Comparison of ENCODE assay signal across 18 mouse cellular contexts in genomic region chr17:31940607-31941006, GRCm38 (mm10).
DNase-seq lines count a peak whose midpoint lies in the region; ATAC-seq and TF ChIP-seq lines count a peak whose summit lies in the region.
"Had no signal": no experiment of that assay in that cellular context is flagged by ENCODE, and none has a peak within 500 bp of the region (broad histone marks: within the 10 kb centered on the region; RNA-seq: fewer than 3 reads in every experiment).

No protein-coding gene starts in this region.

- no peaks in the 10 kb centered on the region for H3K79me2 ChIP-seq in liver, adult 2 months (ENCODE audit: control insufficient read depth, insufficient read depth, low read length)

- H3K27ac ChIP-seq in liver, adult 2 months (replicated peaks; ENCODE audit: insufficient read depth, low read depth, low read length), result peak overlapping the region; percentile 56
- no peak overlapping the region for H3K27ac ChIP-seq in liver, embryonic 12.5 days
- peak overlapping the region; percentile 98 for H3K27ac ChIP-seq in brown adipose tissue, adult 24 weeks (replicated peaks; ENCODE audit: low read depth, low read length)
- peak overlapping the region; percentile 20; the same call in 1 of the 2 replicates for H3K27ac ChIP-seq in heart, embryonic 13.5 days (replicated peaks)
- H3K27ac ChIP-seq: embryonic facial prominence, embryonic 13.5 days; forebrain, embryonic 10.5 days; hindbrain, embryonic 15.5 days; midbrain, embryonic 12.5 days had no signal

- TF ChIP-seq CTCF in liver, adult 2 months (IDR thresholded peaks at IDR 0.05; ENCODE audit: low read depth, low read length), result no peak

- TF ChIP-seq POLR2A in liver, adult 2 months (IDR thresholded peaks at IDR 0.05; ENCODE audit: extremely low read depth, insufficient read depth, low read length), result no peak

- ATAC-seq in liver, embryonic 12.5 days, result no peak
- no peak for ATAC-seq in heart, embryonic 13.5 days (ENCODE audit: extremely low read depth, insufficient number of reproducible peaks, low FRiP score, low TSS enrichment)
- ATAC-seq: intestine, postnatal 0 days had no signal

- H3K9ac ChIP-seq in liver, adult 2 months (ENCODE audit: low read depth, low read length), result no peak overlapping the region
- no peak overlapping the region for H3K9ac ChIP-seq in liver, embryonic 12.5 days
- H3K9ac ChIP-seq in heart, embryonic 13.5 days, result peak overlapping the region; percentile 8; the same call in 1 of the 2 replicates
- H3K9ac ChIP-seq: embryonic facial prominence, embryonic 13.5 days; hindbrain, embryonic 15.5 days; midbrain, embryonic 12.5 days had no signal

- H3K4me3 ChIP-seq in liver, adult 2 months (ENCODE audit: insufficient read depth, low read depth, low read length), result no peak overlapping the region
- H3K4me3 ChIP-seq in liver, embryonic 12.5 days, result no peak overlapping the region
- no peak overlapping the region for H3K4me3 ChIP-seq in brown adipose tissue, adult 24 weeks (ENCODE audit: insufficient read depth, low read depth, low read length)
- no peak overlapping the region for H3K4me3 ChIP-seq in heart, embryonic 13.5 days
- H3K4me3 ChIP-seq: embryonic facial prominence, embryonic 13.5 days; forebrain, embryonic 10.5 days; hindbrain, embryonic 15.5 days; midbrain, embryonic 12.5 days had no signal

- WGBS in liver, adult 2 months, result 20% methylated on average over 4 of the region's 4 CpGs
- WGBS in liver, embryonic 12.5 days (ENCODE audit: insufficient replicate concordance), result 64% methylated on average over 4 of the region's 4 CpGs
- 71% methylated on average over 4 of the region's 4 CpGs for WGBS in heart, embryonic 13.5 days

- peaks cover 24% of the 10 kb centered on the region for H3K4me1 ChIP-seq in liver, adult 2 months (ENCODE audit: control insufficient read depth, insufficient read depth, low read length)
- H3K4me1 ChIP-seq in liver, embryonic 12.5 days, result peaks cover 10% of the 10 kb centered on the region
- H3K4me1 ChIP-seq in brown adipose tissue, adult 24 weeks (ENCODE audit: control insufficient read depth, insufficient read depth, insufficient read length, low read length), result peaks cover 53% of the 10 kb centered on the region
- peaks cover 59% of the 10 kb centered on the region for H3K4me1 ChIP-seq in heart, embryonic 13.5 days
- H3K4me1 ChIP-seq: hindbrain, embryonic 15.5 days; midbrain, embryonic 12.5 days had no signal

- intact Hi-C loops in heart, postnatal 10 days (cut with DNase I), result loop anchor here (5.0 kb wide), 2 partner anchors 82 to 253 kb away; no protein-coding TSS in a partner anchor

- H3K27me3 ChIP-seq in liver, adult 2 months (ENCODE audit: control insufficient read depth, insufficient read depth, low read length), result no peaks in the 10 kb centered on the region
- H3K27me3 ChIP-seq in liver, embryonic 12.5 days (replicated peaks), result no peaks in the 10 kb centered on the region
- H3K27me3 ChIP-seq in heart, embryonic 13.5 days (replicated peaks), result no peaks in the 10 kb centered on the region
- H3K27me3 ChIP-seq: embryonic facial prominence, embryonic 13.5 days; hindbrain, embryonic 15.5 days; midbrain, embryonic 12.5 days had no signal

- H3K9me3 ChIP-seq in liver, embryonic 12.5 days (replicated peaks), result no peaks in the 10 kb centered on the region
- H3K9me3 ChIP-seq in heart, embryonic 13.5 days, result no peaks in the 10 kb centered on the region
- H3K9me3 ChIP-seq: embryonic facial prominence, embryonic 13.5 days; forebrain, embryonic 10.5 days; G1E; hindbrain, embryonic 15.5 days; midbrain, embryonic 12.5 days had no signal

- H3K36me3 ChIP-seq in liver, adult 2 months (ENCODE audit: control insufficient read depth, insufficient read depth, low read length), result no peaks in the 10 kb centered on the region
- no peaks in the 10 kb centered on the region for H3K36me3 ChIP-seq in liver, embryonic 12.5 days
- H3K36me3 ChIP-seq in heart, embryonic 13.5 days, result no peaks in the 10 kb centered on the region
- H3K36me3 ChIP-seq: embryonic facial prominence, embryonic 13.5 days; forebrain, embryonic 10.5 days; G1E; hindbrain, embryonic 15.5 days; midbrain, embryonic 12.5 days had no signal

- H3K4me2 ChIP-seq in liver, embryonic 12.5 days, result no peak overlapping the region
- H3K4me2 ChIP-seq in heart, embryonic 13.5 days, result no peak overlapping the region
- H3K4me2 ChIP-seq: embryonic facial prominence, embryonic 13.5 days; hindbrain, embryonic 15.5 days; liver, embryonic 11.5 days; midbrain, embryonic 12.5 days had no signal

- peak; percentile 67 for DNase-seq in heart, adult 8-10 months (ENCODE audit: low spot score)
- DNase-seq in heart, postnatal 10 days, result no peak
- peak; percentile 98 for DNase-seq in liver, adult 2 months (ENCODE audit: extremely low read depth, low read depth, low spot score)
- no peak for DNase-seq in right cerebral cortex, postnatal 4 days
- DNase-seq: adrenal gland, adult 8-10 months; layer of hippocampus, adult 9-11 months; lung, postnatal 36 days; thymus, adult 18-20 months had no signal

Comparison
In these comparisons a context has a peak if more than half of its experiments do, and no peak if none do; other contexts are left out.
1. DNase-seq: peak in heart, adult 8-10 months (single experiment) and liver, adult 2 months (single experiment); none in heart, postnatal 10 days (0 of 2) and right cerebral cortex, postnatal 4 days (single experiment).